Mouse (Mus musculus) ovary, postnatal 36 days (tissue): ENCODE results near the gene Traf3ip2.

ENCODE experiments used
- DNase-seq: peaks from one replicate; pipeline ENCODE4 v3.0.0; 2022; ENCODE audit warnings: low spot score, mixed read lengths

Traf3ip2 gene

DNA sequence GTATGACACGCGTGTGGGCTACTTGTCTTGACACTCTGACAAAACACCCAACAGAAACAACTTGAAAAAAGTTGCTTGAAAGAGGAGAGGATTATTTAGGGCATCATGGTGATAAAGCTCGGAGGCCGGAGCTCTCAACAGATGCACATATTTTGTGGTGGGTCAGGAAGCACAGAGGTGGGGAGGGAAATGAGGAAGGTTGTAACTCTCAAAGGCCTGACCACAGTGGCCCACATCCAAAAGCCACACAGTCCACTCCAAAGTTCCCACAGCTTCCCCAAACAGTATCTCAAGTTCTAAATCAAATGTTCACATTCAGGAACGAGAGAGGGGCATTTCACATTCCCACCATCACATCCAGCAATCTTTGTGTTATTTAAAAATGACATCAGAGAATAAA is 11.7 kb upstream of the Traf3ip2 start:
- no peak for DNase-seq

DNA sequence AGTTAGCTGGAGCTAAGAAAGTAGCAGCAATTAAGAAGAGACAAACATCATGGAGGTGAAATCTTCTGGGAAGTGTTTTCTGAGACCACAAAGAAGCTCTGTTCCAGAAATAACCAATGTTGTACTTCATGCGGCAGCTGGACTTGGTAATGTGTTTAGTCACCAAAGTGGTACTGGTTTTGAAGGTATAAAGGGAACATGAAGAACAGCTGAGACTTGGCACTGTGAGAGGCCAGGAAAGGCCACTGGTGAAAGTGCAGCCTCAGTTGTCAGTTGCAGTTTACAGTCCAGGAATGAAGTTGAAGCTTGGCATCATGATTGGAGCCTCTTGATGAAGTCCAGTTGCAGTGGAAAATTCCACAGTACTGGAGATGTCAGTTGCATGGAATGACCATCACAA is 6.3 kb upstream of the Traf3ip2 start:
- no peak for DNase-seq

DNA sequence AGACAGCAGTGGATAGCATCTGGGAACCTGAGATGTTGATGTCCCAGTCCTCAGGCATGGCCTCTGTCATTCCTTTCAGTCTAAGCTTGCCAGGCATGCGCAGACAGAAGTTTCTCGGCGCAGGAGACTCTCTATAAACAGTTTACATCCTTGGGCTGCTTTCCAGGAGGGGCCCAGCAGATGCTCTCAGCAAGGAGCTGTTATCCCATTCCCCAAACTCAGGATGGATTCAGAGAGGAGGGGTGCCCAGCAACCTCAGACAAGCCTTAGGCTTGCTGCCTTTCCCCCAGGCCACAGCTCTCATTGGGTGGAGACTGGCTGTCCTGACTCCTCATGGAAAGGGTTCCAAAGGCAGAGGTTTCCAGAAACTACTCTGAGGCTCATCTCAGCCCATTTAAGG is 1.5 kb upstream of the Traf3ip2 start:
- no peak for DNase-seq

DNA sequence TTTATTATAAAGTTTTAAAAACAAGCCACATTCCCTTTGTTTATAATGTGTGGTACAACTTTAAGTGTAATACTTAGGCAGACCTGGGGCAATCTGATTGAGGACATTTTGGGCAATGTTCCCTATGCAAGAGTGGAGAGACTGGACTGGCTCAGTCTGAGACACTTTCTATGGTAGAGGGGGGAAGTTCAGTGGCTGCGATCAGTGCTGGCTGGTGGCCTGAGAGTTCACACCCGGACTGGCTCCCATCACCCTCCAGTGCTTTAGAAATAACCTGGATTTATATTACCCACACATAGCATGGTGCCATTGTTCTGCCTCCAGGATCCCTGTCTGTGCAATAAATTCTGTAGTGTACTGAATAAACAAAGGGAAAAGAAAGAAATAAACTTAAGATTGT is 603 bp upstream of the Traf3ip2 start:
- DNase-seq = no peak

DNA sequence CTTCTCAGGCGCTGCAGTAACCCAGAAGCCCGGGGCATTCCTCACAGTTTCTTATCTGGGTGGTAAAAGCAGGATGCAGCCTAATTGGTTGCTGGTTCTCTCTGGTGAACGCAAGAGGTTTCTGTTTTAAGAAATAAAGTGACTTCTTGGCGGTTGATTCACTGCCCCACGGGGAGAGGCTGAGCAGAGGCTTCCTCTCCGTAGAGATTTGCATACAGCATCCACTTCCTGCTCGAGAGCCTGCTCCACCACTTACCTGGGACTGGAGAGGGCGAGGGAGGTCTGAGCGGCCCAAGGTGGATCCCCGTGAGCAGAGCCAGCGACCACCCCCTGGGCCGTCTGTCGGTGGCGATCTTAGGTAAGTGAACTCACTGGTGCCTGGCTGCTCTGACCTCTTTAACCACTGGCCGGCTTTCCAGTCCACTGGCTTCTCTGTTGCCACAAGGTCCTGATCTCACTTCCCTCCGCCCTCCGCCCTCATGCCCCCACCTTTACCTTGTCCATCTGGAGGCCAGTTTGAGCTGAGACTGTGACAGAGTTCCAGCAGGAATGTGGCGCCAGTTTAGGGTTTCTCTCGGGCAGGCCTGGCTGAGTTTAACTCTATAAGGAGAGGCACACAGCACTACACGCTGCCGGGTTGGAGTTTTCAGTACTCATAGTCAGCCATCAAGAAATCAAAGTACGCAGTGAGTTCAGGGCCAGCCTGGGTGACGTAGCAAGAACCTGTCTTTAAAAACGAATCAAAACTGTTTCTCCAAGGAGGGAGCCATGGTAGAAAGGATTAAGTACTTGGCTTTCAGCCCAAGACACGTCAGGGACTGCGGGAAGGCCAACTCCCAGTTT is 476 bp downstream of the Traf3ip2 start:
- peak; percentile 65 for DNase-seq

DNA sequence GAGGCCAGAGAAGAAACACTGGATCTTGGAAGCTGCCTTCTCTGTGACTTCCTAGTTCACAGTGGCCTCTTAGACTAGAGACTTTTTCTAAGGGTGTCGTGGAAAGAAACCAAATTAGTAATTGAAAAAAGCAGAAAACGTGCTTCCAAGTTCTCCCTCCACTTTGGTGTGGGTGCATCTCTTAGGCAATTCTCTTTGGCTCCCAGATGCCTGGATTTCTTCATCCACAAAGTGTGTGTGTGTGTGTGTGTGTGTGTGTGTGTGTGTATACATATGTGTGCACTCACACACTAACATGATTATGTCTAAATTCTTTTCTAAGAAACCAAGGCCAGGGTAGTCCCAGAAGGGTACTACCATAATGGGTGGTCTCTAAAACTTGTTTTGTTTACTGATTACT is 1.2 kb downstream of the Traf3ip2 start:
- no peak for DNase-seq

DNA sequence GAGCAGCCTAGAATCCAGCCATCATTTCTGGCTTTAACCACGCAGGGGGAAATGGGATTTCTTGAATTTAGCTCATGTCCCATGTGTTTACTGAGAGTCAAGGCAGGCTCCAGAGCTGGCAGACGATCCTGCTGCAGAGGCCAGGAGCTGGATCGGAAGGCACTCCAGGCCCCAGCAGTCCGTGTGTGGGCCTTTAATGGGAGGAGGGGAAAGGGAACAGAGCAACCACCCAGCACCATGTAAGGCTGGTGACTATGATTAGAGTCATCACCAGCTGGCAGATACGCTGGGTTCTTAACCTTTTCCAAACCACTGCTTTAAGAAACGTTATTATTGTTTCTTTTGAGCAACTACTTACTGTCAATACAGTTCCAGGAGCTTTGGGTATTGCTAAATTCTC is 1.9 kb downstream of the Traf3ip2 start:
- peak; percentile 65 for DNase-seq

DNA sequence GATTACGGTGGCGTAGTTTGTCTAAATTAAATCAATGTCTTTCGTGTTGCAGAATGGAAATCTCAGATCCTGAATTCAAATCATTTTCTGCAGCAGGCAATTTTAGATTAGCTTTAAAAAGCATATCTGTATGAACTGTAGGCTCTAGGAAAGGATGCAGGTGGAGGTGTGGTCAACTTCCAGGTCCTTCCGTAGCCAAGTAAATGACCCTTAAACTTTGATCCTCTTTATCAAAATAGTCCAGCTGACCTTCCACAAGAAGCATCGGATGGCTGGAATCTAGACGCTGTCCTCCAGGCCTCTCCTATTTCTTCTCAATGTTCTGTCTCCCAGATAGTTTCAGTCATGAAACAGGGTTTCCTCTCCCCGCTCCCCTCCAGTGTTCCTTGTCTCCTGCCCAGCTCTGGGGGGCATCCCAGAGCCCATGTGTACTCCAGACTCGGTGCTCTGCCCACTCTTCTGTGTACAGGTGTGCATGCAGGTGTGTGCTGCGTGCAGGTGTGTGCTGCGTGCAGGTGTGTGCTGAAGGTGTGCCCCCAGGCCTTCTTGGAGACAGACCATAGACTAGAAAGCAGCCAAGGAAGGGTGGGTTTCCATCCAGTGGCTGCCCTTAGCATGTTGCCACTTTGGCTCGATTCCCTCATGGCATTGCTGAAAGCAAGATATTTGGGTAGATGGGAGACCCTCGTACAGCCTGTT is 2.9 kb downstream of the Traf3ip2 start:
- DNase-seq = no peak

DNA sequence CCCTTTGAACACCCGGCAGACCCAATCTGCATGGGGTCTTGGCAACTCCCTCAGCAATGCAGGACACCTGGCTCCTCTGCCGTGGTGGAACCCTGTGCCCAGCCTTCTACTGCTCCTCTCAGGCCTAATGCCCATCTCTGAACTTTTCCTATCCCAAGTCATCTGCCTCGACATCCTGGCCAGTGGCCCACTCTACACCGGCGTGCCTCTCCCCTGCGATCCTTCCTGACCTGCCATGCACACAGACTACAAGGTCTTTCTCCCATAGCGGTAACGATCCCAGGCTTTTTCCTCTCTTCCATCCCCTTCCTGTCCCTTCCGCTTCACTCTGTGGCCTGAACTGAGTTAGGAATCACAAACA is 3.5 kb downstream of the Traf3ip2 start:
- DNase-seq = no peak

DNA sequence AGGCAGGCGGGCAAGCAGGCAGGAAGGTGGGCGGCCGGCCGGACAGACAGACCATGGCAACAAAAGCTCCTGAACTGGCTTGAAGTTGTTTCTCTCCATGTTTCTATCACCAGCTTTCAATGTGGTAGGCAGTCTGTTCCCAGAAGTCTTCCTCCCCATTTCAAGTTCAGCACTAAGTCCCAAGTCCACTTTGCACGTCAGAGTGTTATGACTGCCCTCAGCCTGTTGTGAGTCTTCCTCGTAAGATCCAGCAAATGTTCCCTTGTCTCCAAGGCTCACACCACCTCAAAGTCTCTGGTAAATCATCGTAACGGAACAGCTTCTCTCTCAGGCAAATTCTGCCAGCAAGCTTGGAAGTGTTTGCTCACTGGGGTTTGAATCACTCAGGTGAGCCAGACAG is 3.9 kb downstream of the Traf3ip2 start:
- DNase-seq = no peak

DNA sequence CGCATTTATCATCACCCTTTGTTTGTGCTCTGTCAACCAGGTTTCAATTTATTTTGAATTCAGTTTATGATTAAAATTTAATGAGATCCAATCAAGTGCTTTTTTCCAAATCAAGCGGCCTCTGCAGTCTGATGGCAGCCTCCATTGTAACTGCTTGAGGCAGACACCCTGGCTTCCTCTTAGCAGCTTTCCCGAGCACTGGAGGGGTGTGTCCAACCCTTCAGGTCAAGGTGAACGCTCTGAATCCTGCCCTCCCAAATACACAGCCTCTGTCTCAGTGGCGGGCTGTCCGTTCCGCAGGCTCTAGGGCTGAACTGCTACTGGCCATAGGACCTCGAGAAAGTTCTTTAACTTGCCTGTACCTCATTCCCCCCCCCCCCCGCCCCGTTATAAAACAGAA is 5.7 kb downstream of the Traf3ip2 start:
- no peak for DNase-seq

DNA sequence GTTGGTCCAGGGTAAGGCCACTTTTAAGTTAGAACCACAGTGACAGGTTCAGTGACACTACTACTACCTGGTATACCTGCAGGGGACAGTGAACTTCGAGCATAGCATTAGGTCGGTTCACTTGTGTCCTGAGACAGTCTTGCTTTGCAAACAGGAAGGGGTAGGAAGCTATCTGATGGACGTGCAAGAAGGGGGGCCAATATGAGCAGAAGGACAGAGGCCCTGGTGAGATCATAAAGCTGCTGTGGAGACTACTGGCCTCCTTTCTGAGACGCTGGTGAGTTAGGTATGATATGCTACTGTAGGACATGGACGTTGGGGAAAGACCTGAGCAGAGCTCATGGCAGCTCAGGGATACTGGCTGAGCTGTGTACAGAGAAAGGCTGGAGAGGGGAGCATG is 7.9 kb downstream of the Traf3ip2 start:
- DNase-seq = no peak

DNA sequence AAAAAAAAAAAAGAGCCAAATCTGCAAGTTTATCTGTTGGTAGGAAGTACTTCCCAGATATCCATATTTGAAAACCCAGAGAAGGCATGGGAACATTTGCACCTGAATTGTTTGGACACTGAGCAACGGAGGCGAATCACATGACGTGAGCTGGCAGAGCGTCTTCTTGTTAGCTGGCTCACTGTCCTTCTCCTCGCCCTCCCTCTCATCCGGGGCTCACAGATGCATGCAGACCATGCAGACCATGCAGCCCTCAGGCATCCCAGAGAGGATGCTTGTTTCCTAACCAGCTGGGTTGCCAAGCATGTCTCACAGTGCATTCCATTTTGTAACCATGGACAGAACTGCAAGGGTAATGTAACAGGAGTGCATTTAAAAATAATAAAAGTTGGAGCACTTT is 11.1 kb downstream of the Traf3ip2 start:
- DNase-seq = no peak

DNA sequence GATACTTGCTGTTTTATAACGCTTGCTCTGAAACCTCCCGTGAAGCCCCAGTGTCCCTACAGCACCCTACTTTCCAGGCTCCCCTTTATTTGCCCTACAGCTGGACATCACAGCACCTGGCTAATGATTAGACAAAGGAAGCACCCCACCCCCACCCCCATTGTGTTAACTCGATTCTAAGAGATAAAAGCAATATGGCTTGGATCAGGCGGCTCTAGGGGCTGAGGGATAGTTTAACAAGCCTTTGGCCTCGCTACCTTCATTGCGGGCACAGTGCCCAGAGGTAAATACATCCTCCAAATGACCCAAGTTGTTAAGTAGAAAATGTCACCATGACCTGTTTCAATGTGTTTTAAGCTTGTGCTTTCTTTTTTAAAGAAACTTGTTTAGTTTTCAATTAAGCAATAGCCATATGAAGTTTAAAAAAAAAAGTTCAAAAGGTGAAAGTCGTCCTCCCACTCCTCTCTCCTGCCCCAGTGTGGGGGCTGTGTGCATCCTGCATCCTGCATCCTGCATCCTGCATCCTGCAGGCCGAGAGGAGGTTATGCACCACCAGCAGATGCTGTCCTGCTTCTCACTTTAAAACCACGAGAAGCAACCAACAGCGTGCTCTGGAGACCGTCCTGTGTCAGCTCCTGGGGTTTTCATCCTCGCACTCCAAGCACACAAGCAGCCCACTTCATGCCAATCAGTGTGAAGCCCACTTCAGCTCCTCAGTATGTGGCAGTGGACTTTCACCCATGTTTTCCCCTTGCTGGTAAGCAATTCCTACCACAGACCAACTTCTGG is 12.3 kb downstream of the Traf3ip2 start:
- DNase-seq = peak; percentile 57

DNA sequence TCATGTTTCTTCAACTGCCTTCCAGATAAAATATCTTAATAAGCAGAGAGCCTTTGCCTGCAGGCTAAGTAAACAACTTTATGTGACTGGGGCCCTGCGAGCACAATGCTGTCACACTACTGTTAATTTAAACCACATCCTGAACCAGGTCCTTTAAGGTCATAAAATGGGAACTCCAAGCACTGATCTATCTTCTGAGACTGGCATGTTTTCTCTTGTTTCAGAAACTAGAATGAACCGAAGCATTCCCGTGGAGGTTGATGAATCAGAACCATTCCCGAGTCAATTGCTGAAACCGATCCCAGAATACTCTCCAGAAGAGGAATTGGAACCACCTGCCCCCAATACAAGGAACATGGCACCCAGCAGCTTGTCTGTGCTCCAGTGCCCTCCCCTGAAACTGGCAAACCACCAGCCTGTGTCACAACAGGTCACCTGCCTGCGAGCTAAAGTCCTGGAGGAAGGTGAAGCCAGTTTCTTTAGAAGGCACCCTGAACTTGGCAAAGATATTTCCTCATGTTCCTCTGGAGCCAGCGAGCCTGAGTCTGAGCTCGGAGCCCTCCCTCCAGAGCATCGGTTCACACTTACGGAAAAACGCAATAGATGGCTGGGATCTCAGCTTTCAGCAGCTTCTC is 13.0 kb downstream of the Traf3ip2 start:
- peak; percentile 53 for DNase-seq

DNA sequence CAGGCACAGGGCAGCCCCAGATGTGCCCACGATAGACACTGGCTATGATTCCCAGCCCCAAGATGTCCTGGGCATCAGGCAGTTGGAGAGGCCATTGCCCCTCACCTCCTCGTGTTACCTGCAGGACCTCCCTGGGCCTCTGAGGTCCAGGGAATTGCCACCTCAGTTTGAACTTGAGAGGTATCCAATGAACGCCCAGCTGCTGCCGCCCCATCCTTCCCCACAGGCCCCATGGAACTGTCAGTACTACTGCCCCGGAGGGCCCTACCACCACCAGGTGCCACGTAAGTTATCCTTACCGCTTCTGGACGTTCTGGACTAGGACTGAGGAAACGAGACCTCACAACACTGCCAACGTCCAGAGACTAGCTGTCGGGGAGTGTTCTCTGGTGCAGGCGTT is 13.6 kb downstream of the Traf3ip2 start:
- DNase-seq = no peak

DNA sequence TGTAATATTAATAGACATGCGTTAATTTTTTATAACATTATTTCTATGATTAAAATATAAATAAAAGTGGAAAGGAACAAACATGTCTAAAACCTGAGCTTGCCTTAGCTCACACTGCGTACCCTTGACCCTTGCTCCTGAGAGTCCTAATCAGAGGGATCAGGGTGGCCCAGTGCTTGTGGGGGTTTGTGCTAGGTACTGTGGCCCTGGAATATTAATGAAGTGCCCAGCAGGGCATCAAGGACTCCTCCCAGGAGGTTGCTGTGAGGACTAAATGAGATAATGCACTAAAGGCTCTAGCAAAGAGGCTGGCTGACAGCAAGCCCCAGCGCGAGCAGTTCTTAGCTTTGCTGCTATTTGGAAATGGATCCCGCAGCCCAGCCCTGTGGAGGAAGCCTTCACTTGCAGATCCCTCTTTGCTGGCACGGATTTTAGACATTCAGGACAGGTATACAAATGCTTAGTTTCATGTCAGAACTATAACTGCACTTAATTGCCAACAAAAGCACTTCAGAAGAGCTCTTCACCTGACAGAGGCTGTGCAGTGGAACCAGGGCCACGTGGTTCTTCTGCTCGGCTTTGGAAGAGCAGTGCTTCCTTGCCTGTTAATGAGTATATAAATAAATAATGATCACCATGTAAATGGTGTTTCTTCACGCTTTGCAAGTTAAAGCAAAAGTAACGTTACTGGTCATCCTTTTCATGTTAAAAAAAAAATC is 16.2 kb downstream of the Traf3ip2 start:
- DNase-seq = no peak

DNA sequence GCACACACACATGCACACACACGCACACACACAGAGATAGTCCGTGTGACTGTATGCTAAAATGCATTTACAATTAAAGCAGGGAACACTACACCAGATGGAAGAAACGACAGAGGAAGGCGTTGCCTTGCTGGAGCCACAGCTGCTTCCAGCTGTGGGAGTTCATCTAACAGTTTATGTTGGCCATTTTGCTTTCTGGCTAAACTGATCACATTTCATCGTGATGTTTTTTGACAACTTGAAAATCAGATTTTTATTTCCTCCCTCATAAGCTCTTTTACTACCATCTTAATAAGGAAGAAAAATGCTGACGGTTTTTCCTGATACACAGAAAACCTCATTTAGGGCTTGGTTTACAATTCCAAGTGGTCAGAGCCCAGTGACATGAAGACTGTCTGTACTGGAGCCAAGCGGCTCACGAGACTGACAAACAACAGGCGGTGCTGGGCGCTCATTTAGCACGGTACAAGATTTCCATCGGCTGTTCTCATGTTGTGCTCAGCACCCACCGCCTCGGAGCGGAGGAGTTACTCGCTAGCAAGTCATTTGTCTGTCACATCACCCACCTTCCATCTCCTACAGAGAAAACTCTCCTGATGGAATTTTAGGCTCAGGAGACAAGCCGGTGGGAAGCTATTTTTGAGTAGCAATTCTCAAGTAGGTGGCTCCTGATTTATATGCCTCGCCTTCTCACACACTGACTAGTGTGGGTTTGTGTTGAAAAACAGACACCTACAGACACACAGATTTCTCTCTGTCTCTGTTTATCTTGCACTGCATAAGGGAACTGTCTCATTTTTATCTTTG is 17.2 kb downstream of the Traf3ip2 start:
- DNase-seq = peak; percentile 48

DNA sequence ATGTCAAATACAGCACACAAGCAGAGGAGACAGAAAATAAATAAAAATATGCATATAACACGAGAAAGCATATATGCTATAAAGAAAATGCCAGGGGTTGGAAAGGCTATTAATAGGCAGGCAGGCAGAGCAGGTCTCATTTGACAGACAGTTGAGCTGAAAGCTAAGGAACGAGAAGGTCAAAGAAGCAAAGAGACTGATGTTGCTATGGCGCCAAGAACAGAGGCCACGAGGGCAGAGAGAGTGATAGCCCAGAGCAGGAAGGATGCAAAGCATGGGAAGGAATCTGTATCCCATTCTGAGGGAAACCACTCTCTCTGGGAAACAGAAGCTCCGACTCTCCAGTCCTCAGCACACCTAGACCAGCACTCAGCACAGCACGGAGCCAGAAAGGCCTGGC is 18.1 kb downstream of the Traf3ip2 start:
- no peak for DNase-seq

DNA sequence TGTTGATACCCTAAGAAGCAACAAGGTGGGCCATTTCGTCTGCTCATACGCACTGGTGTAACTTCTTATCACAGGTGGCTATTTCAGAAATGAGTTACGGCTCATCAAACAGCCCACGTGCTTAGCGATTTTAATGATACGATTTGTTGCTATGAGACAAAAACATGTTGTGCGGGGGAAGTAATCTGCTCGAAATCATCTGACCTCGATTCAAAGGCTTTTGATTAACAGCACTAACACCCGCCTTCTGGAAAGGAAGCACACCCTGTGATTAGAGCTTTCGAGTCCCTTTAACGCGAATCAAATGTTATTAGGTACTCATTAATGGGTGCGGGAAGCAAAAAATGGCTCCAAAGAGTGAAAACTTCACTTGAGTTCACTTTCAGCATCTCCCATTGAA is 18.9 kb downstream of the Traf3ip2 start:
- no peak for DNase-seq

DNA sequence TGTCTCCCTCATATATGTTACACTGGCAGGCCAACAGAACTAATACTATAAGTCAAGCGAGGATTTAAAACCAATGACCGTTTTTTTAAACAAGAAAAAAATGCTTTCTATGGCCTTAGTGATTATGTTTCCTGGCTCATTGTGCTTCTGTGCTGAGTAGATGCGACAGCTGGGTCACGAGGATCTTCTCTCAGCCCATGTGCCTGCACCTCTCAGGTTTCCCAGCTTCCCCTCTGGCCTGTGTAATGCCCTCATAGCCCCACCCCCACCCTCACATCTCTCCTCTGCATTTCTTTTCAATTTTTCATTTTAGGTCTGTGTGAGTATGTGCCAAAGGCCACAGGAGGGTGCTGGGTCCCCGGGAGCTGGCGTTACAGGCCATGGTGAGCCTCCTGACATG is 20.6 kb downstream of the Traf3ip2 start:
- no peak for DNase-seq
